Mouse (Mus musculus): Measurements from ENCODE around the gene Bax.

DNA sequence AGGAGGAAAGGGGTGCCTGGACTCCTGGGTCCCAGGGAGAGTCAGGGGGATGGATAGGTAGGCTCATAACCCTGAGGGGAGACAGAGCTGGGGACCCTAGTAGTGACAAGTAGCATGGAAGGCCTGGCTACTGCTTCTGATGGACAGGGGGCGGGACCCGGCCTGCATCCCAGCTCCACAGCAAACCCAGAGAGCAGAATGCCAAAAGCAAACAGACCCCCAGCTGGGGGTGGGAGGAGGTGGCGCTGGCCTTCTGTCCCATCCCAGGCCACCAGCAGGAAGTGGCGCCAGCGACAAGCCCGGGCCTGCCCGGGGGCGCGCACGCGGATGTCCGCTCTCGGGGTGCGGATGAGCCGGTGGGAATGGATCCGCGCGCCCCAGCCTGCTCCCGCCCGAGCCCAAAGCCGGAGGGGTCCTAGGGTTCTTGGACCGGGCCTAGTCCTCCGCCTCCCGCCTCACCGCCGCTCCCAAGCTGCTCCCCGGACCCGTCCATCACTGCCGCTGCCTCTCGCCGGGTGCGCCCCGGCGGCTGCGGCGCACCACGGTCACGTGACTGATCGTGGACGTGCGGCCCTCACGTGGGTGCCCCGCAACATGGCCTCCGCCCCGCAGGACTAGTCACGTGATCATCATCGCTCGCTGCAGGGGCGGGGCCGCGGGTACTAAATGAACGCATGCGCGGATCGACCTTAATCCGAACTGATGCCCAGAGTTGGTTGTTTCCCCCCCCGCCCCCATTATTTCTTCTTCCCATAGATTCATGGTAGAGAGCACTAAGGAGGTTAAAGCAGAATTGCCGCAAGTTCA lies at the start of gene Bax:
- TF ChIP-seq CTCF (IDR thresholded peaks at IDR 0.05; ENCODE audit: extremely low read depth, insufficient read length, insufficient replicate concordance, low read depth, low read length) (no peak), POLR2A (IDR thresholded peaks at IDR 0.05; ENCODE audit: low read depth, low read length) (peak; percentile 66)
